Mouse (Mus musculus): ENCODE measurements around the gene Strada. TPM values are rescaled to one million over a fixed set of nuclear protein-coding genes. Genes with fewer than 3 reads are reported as not detected.
"Not testable (repeated sequence)": the region's sequence is repeated elsewhere in the genome, so short reads cannot be mapped to it uniquely, and the experiment has no call there.

The Strada gene
- polyA plus RNA-seq, 1 experiment from 2014 or later = 33.4 TPM

DNA sequence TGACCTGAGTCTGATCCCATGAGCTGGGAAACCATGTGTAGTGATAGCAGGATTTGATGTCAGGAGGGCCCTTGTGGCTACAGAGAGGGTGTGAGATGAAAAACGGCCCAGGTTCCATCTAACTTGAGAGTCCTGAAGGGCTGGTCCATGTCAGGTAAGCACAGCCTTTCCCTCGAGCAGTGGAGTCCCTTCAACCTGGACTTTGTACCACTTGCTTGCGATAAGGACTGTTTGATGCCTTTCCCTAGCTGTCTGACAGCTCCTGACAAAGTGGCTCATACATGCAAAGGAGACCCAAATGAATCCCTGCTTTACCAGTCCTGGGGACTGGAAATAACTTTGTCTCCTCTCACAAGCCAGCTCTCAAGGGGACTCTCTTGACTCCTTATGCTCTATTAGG is 50.7 kb downstream of the Strada start:
- no peak for ATAC-seq
- Histone ChIP-seq H3K4me1 (peaks cover 3% of the 10 kb centered on the region; the same call in 1 of the 2 replicates), H3K9ac (no peak overlapping the region), H3K9me3 (replicated peaks) (no peaks in the 10 kb centered on the region), H3K4me2 (no peak overlapping the region), H3K4me3 (no peak overlapping the region), H3K36me3 (ENCODE audit: poor library complexity, severe bottlenecking) (peaks cover 91% of the 10 kb centered on the region), H3K27ac (no peak overlapping the region), H3K27me3 (no peaks in the 10 kb centered on the region)
- 93% methylated on average over 3 of the region's 3 CpGs for WGBS

DNA sequence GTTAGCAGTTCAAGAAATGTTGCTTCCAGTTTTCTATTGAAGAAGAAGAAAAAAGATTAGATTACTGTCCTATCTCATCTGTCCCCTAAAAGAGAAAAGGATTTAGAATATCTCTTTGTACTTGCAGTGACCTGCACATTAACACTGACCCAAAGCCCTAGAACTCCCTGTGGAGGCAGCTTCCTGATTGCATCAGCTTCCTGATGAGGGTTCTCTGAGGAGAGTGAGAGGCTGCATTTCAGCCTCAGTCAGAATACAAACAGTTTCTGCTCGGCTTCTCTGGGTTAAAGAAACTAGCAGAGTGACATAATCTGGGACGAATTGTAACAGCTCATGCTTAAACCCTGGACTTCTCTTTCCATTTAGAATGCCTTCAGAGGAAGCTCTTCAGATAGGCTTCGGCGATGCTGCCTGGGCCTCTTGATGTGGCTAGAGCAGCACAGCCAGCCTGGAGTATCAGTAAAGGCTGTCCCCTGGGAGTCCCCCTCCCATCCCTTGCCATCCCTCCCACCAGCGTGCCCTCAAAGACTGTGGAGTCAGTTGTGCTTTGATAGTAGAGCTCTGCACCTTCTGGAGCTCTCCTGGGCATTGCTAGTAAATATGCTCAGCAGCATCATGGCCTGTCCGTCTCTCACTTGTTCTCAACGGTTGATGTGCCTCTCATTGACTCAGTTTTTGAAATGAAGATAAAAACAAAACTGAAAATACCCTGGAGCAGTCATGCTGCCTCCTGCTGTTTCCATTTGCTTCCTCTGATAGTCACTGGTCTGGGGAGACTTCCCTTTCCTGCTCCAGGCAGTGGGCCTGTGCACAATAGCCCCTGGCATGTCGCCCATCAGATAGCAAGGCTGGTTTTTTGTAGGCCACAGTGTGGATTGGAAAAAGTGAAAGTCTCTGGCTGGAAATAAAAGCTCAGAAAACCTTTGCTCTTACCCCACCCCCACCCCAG is 67.1 kb downstream of the Strada start:
- peak overlapping the region; percentile 70 for H3K27ac ChIP-seq
- H3K4me3 ChIP-seq = no peak overlapping the region
- 0 out of 2 replicates have a peak overlapping the region, but pooled peaks have one; percentile 2 for H3K4me2 ChIP-seq
- no peak for ATAC-seq
- no peaks in the 10 kb centered on the region for H3K9me3 ChIP-seq (replicated peaks)
- H3K9ac ChIP-seq = peak overlapping the region; percentile 19; the same call in 1 of the 2 replicates
- H3K36me3 ChIP-seq (ENCODE audit: poor library complexity, severe bottlenecking) = peaks cover 27% of the 10 kb centered on the region
- 0 out of 2 replicates have a peak, but pooled peaks cover 4% of the 10 kb centered on the region for H3K4me1 ChIP-seq
- H3K27me3 ChIP-seq = no peaks in the 10 kb centered on the region
- 45% methylated on average over 8 of the region's 8 CpGs for WGBS

DNA sequence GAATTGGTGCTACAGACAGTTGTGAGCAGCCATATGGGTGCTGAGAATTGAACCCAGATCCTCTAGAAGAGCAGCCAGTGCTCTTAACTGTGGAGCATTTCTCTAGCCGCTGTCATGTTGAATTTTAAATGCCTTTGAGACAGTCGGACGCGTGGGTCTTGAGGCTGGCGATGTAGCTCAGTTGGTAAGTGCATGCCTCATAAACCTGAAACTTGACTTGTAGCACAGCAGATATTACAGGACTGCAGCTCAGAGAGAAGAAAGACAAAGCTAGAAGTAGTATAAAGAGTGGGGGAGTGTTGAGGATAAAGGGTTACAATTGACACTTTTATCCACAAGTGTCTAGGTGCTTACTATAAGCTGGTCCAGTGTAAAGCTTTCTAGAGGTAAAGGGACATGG is 69.5 kb downstream of the Strada start:
- ATAC-seq = no peak
- no peak overlapping the region for H3K4me2 ChIP-seq
- no peaks in the 10 kb centered on the region for H3K9me3 ChIP-seq (replicated peaks)
- no peak overlapping the region for H3K9ac ChIP-seq
- no peaks in the 10 kb centered on the region for H3K27me3 ChIP-seq
- 0 out of 2 replicates have a peak, but pooled peaks cover 4% of the 10 kb centered on the region for H3K4me1 ChIP-seq
- 95% methylated on average over 5 of the region's 5 CpGs for WGBS
- H3K27ac ChIP-seq = no peak overlapping the region
- peaks cover 43% of the 10 kb centered on the region for H3K36me3 ChIP-seq (ENCODE audit: poor library complexity, severe bottlenecking)
- H3K4me3 ChIP-seq = no peak overlapping the region

DNA sequence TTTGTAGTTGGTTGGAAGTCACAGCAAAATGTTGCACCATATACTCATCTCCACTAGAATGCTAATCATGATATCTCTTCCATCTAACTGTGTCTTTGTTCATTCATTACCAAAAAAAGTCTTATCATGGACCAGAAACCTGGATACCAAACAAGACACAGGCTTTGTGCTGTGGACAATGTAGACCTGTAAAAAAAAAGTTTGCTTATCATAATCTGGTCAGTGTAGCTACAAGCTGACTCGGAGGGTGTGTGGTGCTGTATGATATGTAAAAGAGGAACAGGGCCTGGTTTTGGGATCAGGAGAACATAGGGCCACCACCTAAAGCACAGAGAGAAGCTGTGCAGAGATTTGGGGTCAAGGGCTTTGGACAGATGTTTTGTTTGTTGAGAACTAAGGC is 72.5 kb downstream of the Strada start:
- Histone ChIP-seq H3K9ac (no peak overlapping the region), H3K9me3 (replicated peaks) (no peaks in the 10 kb centered on the region), H3K36me3 (ENCODE audit: poor library complexity, severe bottlenecking) (peaks cover 45% of the 10 kb centered on the region), H3K4me3 (no peak overlapping the region), H3K4me2 (no peak overlapping the region), H3K4me1 (no peaks in the 10 kb centered on the region), H3K27ac (no peak overlapping the region), H3K27me3 (no peaks in the 10 kb centered on the region)
- 88% methylated on average over 1 of the region's 1 CpGs for WGBS
- no peak for ATAC-seq

DNA sequence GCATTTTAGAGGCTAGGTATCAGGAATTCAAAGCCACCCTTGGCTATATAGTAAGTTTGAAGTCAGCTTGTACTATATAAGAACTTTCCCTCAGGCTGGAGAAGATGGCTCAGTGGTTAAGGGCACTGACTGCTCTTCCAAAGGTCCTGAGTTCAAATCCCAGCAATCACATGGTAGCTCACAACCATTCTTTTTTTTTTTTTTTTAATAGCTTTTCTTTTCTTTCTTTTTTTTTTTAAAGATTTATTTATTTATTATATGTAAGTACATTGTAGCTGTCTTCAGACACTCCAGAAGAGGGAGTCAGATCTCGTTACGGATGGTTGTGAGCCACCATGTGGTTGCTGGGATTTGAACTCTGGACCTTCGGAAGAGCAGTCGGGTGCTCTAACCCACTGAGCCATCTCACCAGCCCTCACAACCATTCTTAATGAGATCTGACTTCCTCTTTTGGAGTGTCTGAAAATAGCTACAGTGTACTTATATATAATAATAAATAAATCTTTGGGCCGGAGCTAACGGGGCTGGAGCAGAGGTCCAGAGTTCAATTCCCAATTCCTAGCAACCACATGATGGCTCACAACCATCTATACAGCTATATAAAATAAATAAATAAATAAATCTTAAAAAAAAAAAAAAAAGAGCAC is 75.1 kb downstream of the Strada start:
- H3K9ac ChIP-seq; H3K27me3 ChIP-seq; H3K4me3 ChIP-seq; ATAC-seq; H3K9me3 ChIP-seq (replicated peaks); H3K27ac ChIP-seq; H3K4me1 ChIP-seq; H3K4me2 ChIP-seq: not testable (repeated sequence)
- WGBS = 96% methylated on average over 6 of the region's 6 CpGs
- H3K36me3 ChIP-seq (ENCODE audit: poor library complexity, severe bottlenecking) = peaks cover 66% of the 10 kb centered on the region

DNA sequence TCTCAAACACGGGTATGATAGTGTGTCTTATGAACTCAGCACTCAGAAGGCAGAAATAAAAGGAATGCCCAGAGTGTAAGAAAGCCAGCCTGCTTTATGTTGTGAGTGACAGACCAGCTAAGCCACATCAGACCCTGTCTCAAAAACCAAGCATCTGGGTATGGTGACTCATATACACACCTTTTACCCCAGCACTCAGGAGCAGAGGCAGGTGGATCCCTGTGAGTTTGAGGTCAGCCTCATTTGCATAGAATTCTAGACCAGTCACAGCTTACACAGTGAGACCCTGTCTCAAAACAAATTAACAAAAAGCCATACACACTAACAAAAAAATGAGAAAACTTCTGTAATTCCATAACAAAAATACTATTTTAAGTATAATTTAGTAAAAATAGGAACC is 76.1 kb downstream of the Strada start:
- H3K27me3 ChIP-seq = no peaks in the 10 kb centered on the region
- no peak overlapping the region for H3K9ac ChIP-seq
- H3K27ac ChIP-seq = no peak overlapping the region
- no peak overlapping the region for H3K4me3 ChIP-seq
- no peaks in the 10 kb centered on the region for H3K4me1 ChIP-seq
- H3K36me3 ChIP-seq (ENCODE audit: poor library complexity, severe bottlenecking) = peaks cover 72% of the 10 kb centered on the region
- no peaks in the 10 kb centered on the region for H3K9me3 ChIP-seq (replicated peaks)
- H3K4me2 ChIP-seq = no peak overlapping the region
- 79% methylated on average over 1 of the region's 1 CpGs for WGBS
- ATAC-seq = no peak

DNA sequence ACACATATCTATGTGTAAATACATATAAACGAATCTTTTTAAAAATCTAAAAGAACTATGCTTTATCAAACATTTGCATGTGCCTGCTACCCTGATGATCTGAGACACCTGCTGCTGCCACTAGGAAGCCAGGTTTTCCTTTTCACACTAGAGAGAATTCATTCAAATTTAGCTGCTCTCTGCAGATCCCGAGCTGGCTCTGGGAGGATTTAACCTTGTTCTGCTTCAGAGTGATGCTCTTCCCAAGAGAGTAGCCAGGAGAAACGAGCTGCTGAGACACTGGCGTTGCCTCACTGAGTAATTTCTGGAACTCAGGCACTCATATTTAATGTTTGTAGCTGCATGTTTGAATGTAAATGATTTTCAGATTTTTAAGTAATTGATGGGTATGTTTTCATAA is 77.2 kb downstream of the Strada start:
- ATAC-seq = no peak
- WGBS = 81% methylated on average over 4 of the region's 4 CpGs
- no peak overlapping the region for H3K4me3 ChIP-seq
- H3K36me3 ChIP-seq (ENCODE audit: poor library complexity, severe bottlenecking) = peaks cover 73% of the 10 kb centered on the region
- H3K9me3 ChIP-seq (replicated peaks) = no peaks in the 10 kb centered on the region
- H3K27me3 ChIP-seq = no peaks in the 10 kb centered on the region
- no peak overlapping the region for H3K9ac ChIP-seq
- H3K4me1 ChIP-seq = no peaks in the 10 kb centered on the region
- no peak overlapping the region for H3K4me2 ChIP-seq
- no peak overlapping the region for H3K27ac ChIP-seq

DNA sequence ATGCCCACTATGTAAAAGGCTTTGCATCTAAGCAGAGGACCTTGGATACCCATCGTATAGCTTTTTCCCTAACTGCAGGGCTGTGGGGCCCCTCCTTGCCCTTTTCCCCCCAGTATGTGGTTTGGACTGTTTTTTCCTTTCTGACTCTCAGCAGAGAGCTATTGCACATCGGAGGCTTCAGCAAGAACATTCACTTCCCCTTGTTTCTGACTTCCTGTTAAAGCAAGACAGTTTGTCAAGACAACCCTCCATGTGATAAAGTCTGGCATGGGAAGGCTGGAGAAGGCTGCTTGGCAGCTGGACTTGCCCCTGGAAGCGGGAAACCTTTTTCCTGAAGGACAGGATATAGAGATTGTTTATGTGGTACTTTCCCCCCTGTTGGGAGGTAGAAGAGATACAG is 79.2 kb downstream of the Strada start:
- Histone ChIP-seq H3K9ac (no peak overlapping the region), H3K36me3 (ENCODE audit: poor library complexity, severe bottlenecking) (peaks cover 76% of the 10 kb centered on the region), H3K4me2 (no peak overlapping the region), H3K9me3 (replicated peaks) (no peaks in the 10 kb centered on the region), H3K27me3 (no peaks in the 10 kb centered on the region), H3K4me3 (no peak overlapping the region), H3K27ac (no peak overlapping the region), H3K4me1 (no peaks in the 10 kb centered on the region)
- WGBS = 92% methylated on average over 3 of the region's 3 CpGs
- no peak for ATAC-seq

DNA sequence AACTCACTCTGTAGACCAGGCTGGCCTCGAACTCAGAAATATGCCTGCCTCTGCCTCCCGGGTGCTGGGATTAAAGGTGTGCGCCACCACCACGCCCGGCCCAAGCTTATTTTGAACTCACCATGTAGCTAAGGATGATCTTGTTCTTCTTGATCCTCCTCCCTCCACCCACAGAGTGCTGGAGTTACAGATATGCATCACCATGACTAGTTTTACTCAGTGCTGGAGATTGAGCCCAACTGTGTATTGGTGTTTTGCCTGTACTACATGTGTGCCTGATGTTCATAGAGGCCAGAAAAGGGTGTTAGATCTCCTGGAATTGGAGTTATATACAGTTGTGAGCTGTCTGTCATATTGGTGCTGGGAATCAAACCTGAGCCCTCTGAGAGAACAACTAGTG is 79.7 kb downstream of the Strada start:
- H3K4me1 ChIP-seq = no peaks in the 10 kb centered on the region
- no peak for ATAC-seq
- 95% methylated on average over 5 of the region's 5 CpGs for WGBS
- H3K27me3 ChIP-seq = no peaks in the 10 kb centered on the region
- H3K9ac ChIP-seq = no peak overlapping the region
- no peak overlapping the region for H3K27ac ChIP-seq
- no peak overlapping the region for H3K4me3 ChIP-seq
- H3K9me3 ChIP-seq (replicated peaks) = no peaks in the 10 kb centered on the region
- H3K36me3 ChIP-seq (ENCODE audit: poor library complexity, severe bottlenecking) = peaks cover 81% of the 10 kb centered on the region
- H3K4me2 ChIP-seq = no peak overlapping the region

Other genes with a start within 250 kb of the Strada start
- gene Cyb561, start 248.8 kb downstream of the Strada start, polyA plus RNA-seq (2015; fragmentation: Nextera tagmentation; extraction: Ambion mirVana) = 17.2 and 21.4 TPM in 2 replicates
- 0.57 and 0.97 TPM in 2 replicates for gene Ace, start 234.2 kb downstream of the Strada start, polyA plus RNA-seq (2015; fragmentation: Nextera tagmentation; extraction: Ambion mirVana)
- gene Ace3, start 207.5 kb downstream of the Strada start, polyA plus RNA-seq (2015; fragmentation: Nextera tagmentation; extraction: Ambion mirVana) = not detected in 2 replicates
- 0.40 and 0.54 TPM in 2 replicates for gene Kcnh6, start 194.0 kb downstream of the Strada start, polyA plus RNA-seq (2015; fragmentation: Nextera tagmentation; extraction: Ambion mirVana)
- 82.1 and 99.4 TPM in 2 replicates for gene Dcaf7, start 165.3 kb downstream of the Strada start, polyA plus RNA-seq (2015; fragmentation: Nextera tagmentation; extraction: Ambion mirVana)
- 8.9 and 9.6 TPM in 2 replicates for gene Taco1, start 136.1 kb downstream of the Strada start, polyA plus RNA-seq (2015; fragmentation: Nextera tagmentation; extraction: Ambion mirVana)
- 9.5 and 11.9 TPM in 2 replicates for gene Map3k3, start 117.6 kb downstream of the Strada start, polyA plus RNA-seq (2015; fragmentation: Nextera tagmentation; extraction: Ambion mirVana)
- not detected in 2 replicates for gene Gm10840, start 41.3 kb downstream of the Strada start, polyA plus RNA-seq (2015; fragmentation: Nextera tagmentation; extraction: Ambion mirVana)
- gene Limd2, start 41.3 kb downstream of the Strada start, polyA plus RNA-seq (2015; fragmentation: Nextera tagmentation; extraction: Ambion mirVana) = 253 and 279 TPM in 2 replicates
- 78.6 and 83.9 TPM in 2 replicates for gene Ccdc47, start 14.2 kb upstream of the Strada start, polyA plus RNA-seq (2015; fragmentation: Nextera tagmentation; extraction: Ambion mirVana)
- gene Ddx42, start 14.8 kb upstream of the Strada start, polyA plus RNA-seq (2015; fragmentation: Nextera tagmentation; extraction: Ambion mirVana) = 93.0 and 102 TPM in 2 replicates
- 46.4 and 52.7 TPM in 2 replicates for gene Ftsj3, start 53.9 kb upstream of the Strada start, polyA plus RNA-seq (2015; fragmentation: Nextera tagmentation; extraction: Ambion mirVana)
- 322 and 348 TPM in 2 replicates for gene Psmc5, start 54.0 kb upstream of the Strada start, polyA plus RNA-seq (2015; fragmentation: Nextera tagmentation; extraction: Ambion mirVana)
- gene Smarcd2, start 70.8 kb upstream of the Strada start, polyA plus RNA-seq (2015; fragmentation: Nextera tagmentation; extraction: Ambion mirVana) = 14.2 and 14.3 TPM in 2 replicates
- gene Tcam1, start 74.5 kb upstream of the Strada start, polyA plus RNA-seq (2015; fragmentation: Nextera tagmentation; extraction: Ambion mirVana) = 0.10 and 0.14 TPM in 2 replicates
- not detected in 2 replicates for gene Gh, start 99.7 kb upstream of the Strada start, polyA plus RNA-seq (2015; fragmentation: Nextera tagmentation; extraction: Ambion mirVana)
- 0.27 and 0.49 TPM in 2 replicates for gene Cd79b, start 112.6 kb upstream of the Strada start, polyA plus RNA-seq (2015; fragmentation: Nextera tagmentation; extraction: Ambion mirVana)
- gene Scn4a, start 151.1 kb upstream of the Strada start, polyA plus RNA-seq (2015; fragmentation: Nextera tagmentation; extraction: Ambion mirVana) = 0.04 TPM in 1 of 2 replicates, not detected in the other
- gene Prr29, start 163.3 kb upstream of the Strada start, polyA plus RNA-seq (2015; fragmentation: Nextera tagmentation; extraction: Ambion mirVana) = not detected in 2 replicates
- gene Icam2, start 185.9 kb upstream of the Strada start, polyA plus RNA-seq (2015; fragmentation: Nextera tagmentation; extraction: Ambion mirVana) = 10.3 and 11.6 TPM in 2 replicates